Mouse (Mus musculus) layer of hippocampus, postnatal 25 days (tissue): ENCODE data around the gene Hnrnpab. TPM values are rescaled to one million over a fixed set of nuclear protein-coding genes. Genes with fewer than 3 reads are reported as not detected.
"Not testable (repeated sequence)": the region's sequence is repeated elsewhere in the genome, so short reads cannot be mapped to it uniquely, and the experiment has no call there.

Source experiments
- DNase-seq, 2 experiments: peaks; one replicate each; pipeline ENCODE4 v3.0.0; 2022; ENCODE audit warnings: mixed read lengths in 2 of 2, low spot score in 1 of 2; ENCODE audit errors: extremely low spot score in 1 of 2
- total RNA-seq, 2 experiments: library from RNA; stranded (reverse); gene quantifications; 2 replicates each; pipeline ENCODE4 v1.2.3; 2021

The Hnrnpab gene
- total RNA-seq, 2 experiments from 2014 or later, result 154 to 161 TPM

DNA sequence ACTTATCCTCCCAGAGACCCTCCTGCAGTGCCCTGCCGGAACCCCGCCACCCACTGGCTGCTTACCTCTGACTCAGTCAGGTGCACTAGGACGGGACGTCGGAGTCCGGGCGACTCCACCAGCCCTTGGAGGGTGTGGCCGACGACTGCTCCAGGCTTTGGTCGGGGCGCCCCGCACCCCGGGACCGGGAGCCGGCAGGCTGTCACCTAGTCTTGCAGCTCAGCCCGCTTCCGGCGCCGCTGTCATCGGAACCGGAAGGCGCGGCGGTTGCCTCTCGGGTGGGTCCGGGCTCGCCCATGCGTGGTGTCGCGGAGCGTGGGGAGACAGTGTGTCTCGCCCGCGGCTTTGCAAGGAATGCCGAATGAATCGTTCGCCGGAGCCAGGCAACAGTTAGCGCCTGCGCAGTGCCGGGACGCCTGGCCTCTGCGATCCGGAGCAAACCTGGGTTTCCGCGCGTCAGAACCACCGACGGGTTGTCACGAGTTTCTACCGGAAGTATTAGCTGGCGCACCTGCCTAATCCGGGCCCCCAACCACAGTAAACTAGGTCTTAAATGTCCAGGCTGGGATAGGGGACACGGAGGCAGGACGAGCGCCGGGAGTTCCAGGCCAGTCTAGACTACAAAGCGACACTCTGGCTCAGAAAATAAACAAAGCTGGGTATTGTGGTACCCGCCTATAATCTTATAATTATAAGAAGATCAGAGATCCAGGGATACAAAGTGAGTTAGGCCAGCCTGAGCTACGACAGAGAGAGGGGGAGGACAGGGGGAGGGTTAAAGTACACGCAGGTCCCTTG is 29.1 kb upstream of the Hnrnpab start, which contains the start of gene Rmnd5b:
TSS of gene Rmnd5b (minus strand) at position 372 of the 798 bp plus-strand sequence.
- peak; percentile 85 to 91 for DNase-seq

DNA sequence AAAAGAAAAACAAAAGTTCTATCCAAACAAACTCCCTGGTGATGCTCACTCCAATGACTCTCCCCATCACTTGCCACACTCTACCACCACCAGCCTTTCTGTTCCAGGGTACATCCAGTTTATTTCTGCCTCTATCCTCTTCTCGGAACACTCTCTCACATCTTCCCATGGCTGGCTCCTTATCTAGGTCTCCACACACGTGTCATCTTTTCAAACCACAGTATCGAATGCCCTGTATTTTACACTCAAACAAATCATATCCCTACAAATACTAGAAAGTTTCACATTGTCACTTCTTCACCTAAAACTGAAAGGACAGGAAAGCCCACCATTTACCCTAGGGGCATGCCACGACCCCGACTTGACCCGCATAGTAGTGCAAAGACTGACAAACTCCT is 28.5 kb upstream of the Hnrnpab start:
- no peak for DNase-seq

DNA sequence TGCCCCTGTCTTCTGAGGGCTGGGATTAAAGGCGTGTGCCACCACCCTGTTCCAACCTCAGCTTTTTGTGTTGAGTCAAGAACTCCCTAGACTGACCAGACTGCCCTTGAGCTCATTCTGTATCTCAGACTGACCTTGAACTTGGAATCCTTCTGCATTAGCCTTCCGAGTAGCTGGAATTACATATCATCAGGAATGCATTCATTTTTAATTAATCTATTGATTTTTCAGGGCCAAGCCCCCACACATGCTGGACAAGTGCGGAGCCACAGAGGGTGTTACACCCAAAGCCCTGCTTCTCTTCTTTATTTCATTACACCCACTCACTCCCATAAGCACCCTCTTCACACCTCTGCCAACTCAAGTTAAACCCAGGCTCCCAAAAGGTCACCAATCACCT is 27.1 kb upstream of the Hnrnpab start:
- no peak for DNase-seq

GRCm38 (mm10) chr11:51633200-51633599 is 26.6 kb upstream of the Hnrnpab start:
- not testable (repeated sequence) for DNase-seq

DNA sequence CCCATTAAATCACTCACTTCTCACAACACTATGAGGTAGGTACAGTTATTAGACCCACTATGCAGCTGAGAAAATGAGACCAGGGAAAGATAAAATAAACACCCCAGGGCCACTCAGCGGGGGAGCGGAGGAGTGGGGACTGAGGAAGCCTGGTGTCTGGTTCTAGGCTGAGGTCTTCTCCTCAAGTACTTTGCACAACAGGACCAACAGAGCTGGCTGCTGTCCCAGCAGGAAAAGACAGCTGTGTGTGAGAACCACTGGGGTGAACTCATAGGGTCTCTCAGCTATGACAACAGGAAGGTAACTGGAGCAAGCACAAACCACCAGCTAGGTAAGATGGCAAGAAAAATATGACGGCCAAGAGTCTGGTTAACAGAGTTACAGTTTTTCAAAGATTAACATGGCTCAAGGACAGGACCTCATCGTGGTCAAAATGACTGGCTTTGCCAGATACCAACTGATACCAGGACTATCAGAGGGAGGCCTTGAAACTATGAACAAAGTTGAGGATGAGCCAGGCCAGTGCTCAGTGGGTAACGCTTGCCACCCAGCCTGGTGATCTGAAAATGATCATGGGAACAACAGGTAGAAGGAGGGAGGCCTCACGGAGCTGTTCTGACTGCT is 25.6 kb upstream of the Hnrnpab start:
- DNase-seq, result no peak

DNA sequence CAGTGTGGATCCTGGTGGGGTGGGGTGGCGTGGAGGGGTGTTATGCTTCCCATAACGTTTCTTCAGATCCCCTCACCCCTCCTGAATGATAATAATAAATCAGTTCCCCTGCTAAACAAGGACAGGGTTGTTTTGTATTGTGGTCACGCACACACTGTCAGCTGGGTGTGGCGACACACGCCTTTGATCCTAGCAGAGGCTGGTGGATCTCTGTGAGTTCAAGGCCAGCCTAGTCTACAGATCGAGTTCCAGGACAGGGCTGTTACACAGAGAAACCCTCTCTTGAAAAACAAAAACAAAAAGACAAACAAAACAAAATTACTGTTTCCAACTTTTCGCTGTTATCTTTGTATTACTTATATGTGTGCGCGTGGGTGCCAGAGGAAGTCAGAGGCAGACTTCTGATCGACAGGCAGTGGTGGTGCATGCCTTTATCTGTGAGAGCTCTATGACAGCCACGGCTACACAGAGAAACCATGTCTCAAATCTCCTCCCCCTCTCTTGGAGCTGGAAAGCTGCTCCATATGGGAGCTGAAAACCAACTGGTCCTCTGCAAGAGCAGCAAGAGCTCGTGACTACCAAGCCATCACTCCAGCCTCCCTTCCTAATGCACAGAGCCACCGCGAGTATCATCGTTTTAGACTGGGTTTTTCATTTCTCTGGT is 23.1 kb upstream of the Hnrnpab start:
- no peak for DNase-seq

GRCm38 (mm10) chr11:51627907-51628306 is 21.3 kb upstream of the Hnrnpab start:
- DNase-seq, result no peak

- DNase-seq, result no peak
Measured at GRCm38 (mm10) chr11:51627425-51627824, 20.8 kb upstream of the Hnrnpab start.

DNA sequence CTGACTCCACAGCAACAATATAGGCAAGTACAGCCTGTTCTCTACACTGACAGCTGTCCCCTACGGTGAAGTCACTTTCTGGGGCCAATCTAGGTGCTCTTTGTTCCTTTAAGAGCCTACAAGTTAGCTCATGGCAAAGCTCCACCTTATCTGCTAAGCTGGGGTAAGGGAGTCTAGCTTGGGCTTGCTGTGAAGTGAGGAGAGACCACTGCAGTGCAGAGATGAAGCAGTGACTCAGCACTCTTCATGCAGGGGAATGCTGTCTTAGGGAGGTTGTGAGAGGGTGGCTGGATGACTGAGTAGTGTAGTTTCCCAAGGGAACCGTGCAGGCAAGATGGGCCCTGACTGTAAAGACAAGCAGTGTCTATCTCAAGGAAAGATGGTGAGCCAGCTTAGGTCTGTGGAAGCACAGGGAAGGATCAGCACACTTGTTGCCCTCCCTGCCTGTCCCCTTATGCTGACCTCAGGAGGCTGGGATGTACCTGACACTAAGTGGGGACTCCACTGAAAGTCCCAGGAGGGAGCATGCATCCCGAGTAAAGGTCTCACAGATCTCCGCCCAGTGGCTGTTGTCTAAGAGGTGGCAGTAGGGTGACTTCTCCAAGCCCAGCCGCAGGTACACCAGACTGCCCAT is 18.7 kb upstream of the Hnrnpab start:
- DNase-seq, result no peak

- DNase-seq, result peak in 1 of 2 experiments; percentile 41
Measured at GRCm38 (mm10) chr11:51622971-51623491, 16.4 kb upstream of the Hnrnpab start.

DNA sequence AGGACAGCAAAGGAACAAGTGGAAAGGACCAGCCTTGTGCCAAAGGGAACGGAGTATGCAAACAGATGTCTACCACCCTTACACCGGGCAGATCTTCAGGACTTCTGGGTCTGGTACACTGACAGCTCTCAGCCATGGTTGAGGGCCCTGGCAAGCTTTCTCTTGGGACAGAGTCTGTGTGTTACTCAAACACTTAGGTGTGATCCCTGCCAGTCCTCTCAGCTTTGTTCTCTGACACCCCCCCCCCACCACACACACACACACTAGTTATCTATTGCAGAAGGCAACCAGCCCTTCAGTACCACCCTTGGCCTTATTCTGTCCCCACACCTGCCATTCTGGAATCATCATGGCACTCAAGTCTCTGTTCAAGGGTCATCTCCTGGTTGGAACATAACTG is 15.1 kb upstream of the Hnrnpab start:
- DNase-seq, result no peak

- no peak for DNase-seq
Measured at GRCm38 (mm10) chr11:51620084-51620483, 13.4 kb upstream of the Hnrnpab start.

- DNase-seq, result peak; percentile 67 to 75
Measured at GRCm38 (mm10) chr11:51619409-51620060, 12.9 kb upstream of the Hnrnpab start, which contains the start of gene Nhp2. Nhp2 (plus strand) TSS chr11:51619735.

DNA sequence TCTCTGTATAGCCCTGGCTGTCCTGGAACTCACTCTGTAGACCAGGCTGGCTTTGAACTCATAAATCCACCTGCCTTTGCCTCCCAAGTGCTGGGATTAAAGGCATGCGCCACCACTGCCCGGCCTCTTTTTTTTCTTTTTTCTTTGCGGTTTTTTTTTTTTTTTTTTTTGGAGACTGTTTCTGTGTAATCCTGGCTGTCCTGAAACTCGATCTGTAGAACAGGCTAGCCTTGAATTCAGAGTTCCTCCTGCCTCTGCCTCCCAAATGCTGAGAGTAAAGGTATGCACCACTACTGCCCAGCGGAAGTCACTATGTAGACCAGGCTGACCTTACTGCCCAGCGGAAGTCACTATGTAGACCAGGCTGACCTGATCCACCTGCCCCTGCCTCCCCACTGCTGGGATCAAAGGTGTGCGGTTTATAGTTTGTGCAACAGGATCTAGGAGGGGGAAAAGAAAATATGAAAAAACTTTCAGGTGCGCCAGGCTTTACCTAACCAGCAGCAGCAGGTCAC is 12.3 kb upstream of the Hnrnpab start:
- no peak for DNase-seq

GRCm38 (mm10) chr11:51617693-51618092 is 11.0 kb upstream of the Hnrnpab start:
- DNase-seq, result peak in 1 of 2 experiments; percentile 70

DNA sequence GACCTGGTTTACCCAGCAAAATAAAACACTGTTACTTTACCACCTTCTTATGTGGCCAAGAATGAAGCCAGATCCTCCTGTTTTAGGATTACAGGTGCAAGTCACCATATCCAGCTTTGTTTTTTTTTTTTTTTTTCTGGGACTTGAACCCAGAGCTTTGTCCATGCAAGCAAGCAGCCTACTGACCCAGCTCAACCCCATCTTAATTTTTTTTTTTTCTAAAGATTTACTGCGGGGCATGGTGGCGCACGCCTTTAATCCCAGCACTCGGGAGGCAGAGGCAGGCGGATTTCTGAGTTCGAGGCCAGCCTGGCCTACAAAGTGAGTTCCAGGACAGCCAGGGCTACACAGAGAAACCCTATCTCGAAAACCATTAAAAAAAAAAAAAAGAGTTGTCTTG is 9.5 kb upstream of the Hnrnpab start:
- not testable (repeated sequence) for DNase-seq

DNA sequence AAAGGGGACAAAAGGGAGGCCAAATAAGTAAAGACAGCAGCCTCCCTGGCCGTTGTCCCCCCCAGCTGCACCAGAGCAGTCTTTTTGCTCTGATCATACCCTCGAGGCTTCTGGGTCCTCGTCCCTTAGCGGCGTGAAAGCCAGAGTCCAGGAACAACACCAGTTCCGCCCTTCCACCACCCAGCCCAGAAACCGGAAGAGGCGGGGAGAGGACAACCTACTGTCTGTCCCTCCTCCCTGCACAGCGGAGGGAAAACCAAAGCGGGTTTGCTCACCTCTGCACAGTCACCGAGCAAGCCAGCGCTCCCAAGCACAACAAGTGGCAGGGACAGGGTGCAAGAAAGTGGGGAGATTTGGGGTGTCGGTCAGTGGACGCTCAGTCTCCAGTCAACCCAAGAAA is 9.0 kb upstream of the Hnrnpab start:
- peak in 1 of 2 experiments; percentile 30 for DNase-seq

- DNase-seq, result no peak
Measured at GRCm38 (mm10) chr11:51615129-51615528, 8.5 kb upstream of the Hnrnpab start.

- DNase-seq, result no peak
Measured at GRCm38 (mm10) chr11:51614256-51614655, 7.6 kb upstream of the Hnrnpab start.

- DNase-seq, result not testable (repeated sequence)
Measured at GRCm38 (mm10) chr11:51609940-51610339, 3.3 kb upstream of the Hnrnpab start.
